Mouse (Mus musculus) left cerebral cortex, postnatal 10 days (tissue): ENCODE data around the gene Kiss1r. TPM values are rescaled to one million over a fixed set of nuclear protein-coding genes. Genes with fewer than 3 reads are reported as not detected.
A peak's percentile ranks its signal among the peaks of the same experiment; 100 is the strongest.

Experiments
- DNase-seq, 2 experiments: peaks; one replicate each; pipeline ENCODE4 v3.0.0; 2021 to 2022; ENCODE audit warnings: low spot score in 2 of 2, mixed read lengths in 1 of 2; ENCODE audit errors: extremely low spot score in 1 of 2
- intact Hi-C: fragments of 180-260 bp; cut with DNase I; formaldehyde crosslinking; loops from one replicate; pipeline ENCODE4 v1.15.1; 2025
- total RNA-seq, 2 experiments: library from RNA; stranded (reverse); gene quantifications; 2 replicates each; pipeline ENCODE4 v1.2.3; 2021

Kiss1r gene
- total RNA-seq, 2 experiments from 2014 or later: 6.8 to 8.4 TPM

DNA sequence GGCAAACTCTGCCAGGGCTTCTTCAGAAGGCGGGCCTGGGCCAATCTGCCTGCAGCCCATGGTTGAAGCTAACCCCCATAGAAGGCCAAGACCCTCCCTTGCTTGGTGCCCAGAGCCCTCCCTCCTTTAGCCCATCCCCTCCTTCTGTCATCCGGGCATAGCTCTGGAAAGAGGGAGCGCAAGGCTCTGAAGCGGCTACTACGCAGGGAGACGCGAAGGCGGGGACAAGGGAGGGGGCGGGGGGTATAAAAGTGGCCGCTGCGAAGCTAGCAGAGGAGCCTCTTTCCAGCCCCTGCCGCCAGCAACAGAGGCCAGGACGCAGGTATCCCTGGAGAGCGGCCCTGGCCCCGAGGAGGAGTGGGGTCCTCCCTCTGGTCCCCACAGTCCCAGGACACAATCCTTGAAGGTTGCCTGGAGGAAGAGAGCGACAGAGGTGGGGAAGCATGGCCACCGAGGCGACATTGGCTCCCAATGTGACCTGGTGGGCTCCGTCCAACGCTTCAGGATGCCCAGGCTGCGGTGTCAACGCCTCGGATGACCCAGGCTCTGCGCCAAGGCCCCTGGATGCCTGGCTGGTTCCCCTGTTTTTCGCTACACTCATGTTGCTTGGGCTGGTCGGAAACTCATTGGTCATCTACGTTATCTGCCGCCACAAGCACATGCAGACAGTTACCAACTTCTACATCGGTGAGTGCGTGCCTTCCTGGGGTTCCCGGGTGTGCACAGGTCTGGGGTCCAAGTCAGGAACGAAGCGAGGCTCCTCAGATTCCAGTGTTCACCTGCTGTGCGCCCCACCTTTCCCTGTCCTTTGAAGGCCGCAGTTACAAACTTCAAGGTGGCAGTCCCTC lies 1.7 kb downstream of the Kiss1r start:
- no peak for DNase-seq
- intact Hi-C loops: no loop called here

DNA sequence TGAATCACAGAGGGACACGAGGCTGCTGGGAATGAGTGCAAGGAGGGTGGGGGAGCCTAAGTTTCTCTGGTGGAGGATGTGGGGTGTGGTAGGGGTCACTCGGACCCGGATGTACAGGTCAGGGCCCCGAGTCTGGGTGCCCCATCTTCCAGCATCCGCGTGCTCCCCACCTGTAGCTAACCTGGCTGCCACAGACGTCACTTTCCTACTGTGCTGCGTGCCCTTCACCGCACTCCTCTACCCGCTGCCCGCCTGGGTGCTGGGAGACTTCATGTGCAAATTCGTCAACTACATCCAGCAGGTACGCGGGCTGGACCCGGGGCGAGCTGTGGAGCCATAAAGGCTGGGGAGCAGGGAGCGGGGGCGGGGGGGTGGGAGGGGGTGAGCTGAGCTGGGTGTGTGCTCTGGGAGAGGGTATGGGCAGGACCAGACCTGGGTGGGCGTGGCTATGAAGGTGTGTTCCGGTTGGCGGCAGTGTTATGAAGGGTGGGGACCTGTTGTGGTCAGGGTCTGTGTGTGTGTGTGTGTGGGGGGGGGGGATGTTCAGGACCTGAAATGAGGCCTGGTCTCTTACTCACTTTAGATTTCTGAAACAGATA lies 2.6 kb downstream of the Kiss1r start:
- DNase-seq: no peak
- intact Hi-C loops: no loop called here

GRCm38 (mm10) chr10:79920056-79920890 lies 3.5 kb downstream of the Kiss1r start:
- intact Hi-C loops: loop anchor here (5.0 kb wide), 1 partner anchor 33 kb away; the partner anchor contains the start of gene Elane
- no peak for DNase-seq

DNA sequence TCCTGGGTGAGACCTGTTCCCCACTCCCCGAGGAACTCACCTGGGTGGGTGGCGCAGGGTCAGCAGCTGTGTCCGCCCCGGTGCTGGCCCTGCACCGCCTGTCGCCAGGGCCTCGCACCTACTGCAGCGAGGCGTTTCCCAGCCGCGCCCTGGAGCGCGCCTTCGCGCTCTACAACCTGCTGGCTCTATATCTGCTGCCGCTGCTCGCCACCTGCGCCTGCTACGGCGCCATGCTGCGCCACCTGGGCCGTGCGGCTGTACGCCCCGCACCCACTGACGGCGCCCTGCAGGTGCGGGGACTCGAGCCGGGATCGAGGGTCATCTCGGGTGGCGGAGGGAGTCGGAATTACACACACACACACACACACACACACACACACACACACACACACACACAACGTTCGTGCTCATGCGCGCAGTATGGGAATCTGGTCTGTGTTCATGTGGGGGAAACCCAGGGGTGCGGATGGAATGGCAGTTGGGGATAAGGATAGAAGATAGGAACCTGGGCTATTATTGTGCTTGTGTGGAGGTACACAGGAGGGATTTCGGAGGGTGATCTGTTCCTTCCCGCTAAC lies 4.3 kb downstream of the Kiss1r start, which contains the start of gene R3hdm4:
R3hdm4 (minus strand) TSS at position 251 of the 578 bp plus-strand sequence.
- no peak for DNase-seq
- intact Hi-C loops: loop anchor here (5.0 kb wide), 1 partner anchor 34 kb away; the partner anchor contains the start of gene Elane

- DNase-seq: no peak
- intact Hi-C loops: loop anchor here (5.0 kb wide), 1 partner anchor 34 kb away; the partner anchor contains the start of gene Elane
Observed at GRCm38 (mm10) chr10:79921572-79921971, 4.8 kb downstream of the Kiss1r start.

DNA sequence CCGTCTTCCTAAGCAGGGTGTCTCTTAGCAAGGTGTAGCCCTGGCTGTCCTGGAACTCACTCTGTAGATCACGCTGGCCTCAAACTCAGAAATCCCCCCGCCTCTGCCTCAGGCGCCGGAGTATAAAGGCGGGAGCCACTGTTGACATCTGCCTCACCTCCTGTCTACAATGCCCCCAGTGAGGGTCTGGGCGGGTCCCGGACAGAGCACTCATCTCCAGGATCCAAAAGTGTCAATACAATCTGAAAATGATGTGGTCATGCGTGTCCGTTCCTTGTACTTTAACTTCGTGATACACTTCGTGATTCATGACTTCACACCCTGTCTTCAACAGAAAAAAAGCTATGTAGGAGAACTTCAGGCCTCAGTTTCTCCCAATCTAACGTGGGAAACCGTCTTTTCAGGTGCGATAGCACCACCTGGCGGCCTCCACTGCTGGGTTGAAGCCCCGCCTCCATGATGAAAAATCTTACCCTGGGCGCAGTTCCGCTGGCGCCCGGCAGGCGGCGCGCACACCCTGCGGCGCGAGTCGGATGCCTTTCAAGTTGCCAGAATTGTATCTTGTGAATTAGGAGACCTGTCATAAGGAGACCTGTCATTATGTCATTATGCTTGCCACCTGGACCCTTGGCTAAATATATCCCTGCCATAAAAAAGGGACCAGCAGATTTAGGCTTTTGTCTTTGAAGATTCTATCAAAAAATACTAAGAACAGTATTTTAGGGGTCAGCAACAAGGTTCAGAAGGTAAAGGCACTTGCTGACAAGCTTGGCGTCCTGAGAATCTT lies 8.4 kb downstream of the Kiss1r start:
- peak; percentile 88 to 90 for DNase-seq
- intact Hi-C loops: loop anchor here (1.0 to 5.0 kb wide), 3 partner anchors 33 to 90 kb away; partner anchors contain the start of gene Elane

GRCm38 (mm10) chr10:79925785-79926490 lies 9.2 kb downstream of the Kiss1r start:
- intact Hi-C loops: loop anchor here (1.0 to 2.0 kb wide), 2 partner anchors 32 to 91 kb away; no protein-coding TSS in a partner anchor
- no peak for DNase-seq

DNA sequence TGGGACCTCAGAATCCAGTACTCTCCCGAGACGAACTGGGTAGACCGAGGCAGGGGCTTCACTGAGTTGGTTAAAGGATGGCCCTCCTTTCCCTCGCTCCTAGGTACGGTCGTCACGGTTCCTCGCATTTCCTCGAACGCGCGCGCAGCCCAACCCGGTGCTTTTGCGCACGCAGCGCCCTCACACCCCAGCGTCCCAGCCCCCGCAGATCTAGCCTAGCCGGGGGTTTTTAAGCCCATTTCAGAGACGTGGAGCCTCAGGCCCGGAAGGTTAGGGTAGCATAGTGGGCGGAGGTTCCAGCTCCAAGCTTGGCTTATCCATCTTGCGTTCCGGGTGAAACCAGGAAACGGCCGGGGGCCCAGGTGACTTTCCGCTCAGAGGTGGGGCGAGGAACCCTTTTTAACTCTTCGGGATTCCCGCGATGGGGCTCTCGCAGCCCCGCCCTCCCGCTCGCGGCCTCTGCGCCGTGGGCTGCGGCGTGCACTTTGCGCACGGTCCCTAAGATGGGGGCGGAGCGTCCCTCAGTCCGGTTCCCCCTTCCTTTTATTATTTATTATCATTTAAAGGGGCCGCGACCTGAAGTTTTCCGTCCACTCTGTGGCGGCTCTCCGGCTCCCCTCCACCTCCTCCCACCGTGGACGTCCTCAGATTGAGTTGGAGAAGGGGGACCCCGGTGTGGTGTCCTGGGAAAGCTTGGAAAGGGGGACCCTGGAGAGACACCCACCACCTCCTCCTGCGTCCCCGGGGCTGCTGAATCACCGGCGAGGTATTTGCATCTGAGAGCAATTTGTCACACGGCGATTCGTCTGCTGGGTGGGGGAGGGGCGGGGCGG lies 9.9 kb downstream of the Kiss1r start, which contains the start of gene Arid3a:
Arid3a (plus strand) TSS at position 553 of the 833 bp plus-strand sequence.
- DNase-seq: peak; percentile 77 to 93
- intact Hi-C loops: no loop called here

- peak in 1 of 2 experiments; percentile 80 for DNase-seq
- intact Hi-C loops: no loop called here
Observed at GRCm38 (mm10) chr10:79927324-79928029, 10.7 kb downstream of the Kiss1r start.

DNA sequence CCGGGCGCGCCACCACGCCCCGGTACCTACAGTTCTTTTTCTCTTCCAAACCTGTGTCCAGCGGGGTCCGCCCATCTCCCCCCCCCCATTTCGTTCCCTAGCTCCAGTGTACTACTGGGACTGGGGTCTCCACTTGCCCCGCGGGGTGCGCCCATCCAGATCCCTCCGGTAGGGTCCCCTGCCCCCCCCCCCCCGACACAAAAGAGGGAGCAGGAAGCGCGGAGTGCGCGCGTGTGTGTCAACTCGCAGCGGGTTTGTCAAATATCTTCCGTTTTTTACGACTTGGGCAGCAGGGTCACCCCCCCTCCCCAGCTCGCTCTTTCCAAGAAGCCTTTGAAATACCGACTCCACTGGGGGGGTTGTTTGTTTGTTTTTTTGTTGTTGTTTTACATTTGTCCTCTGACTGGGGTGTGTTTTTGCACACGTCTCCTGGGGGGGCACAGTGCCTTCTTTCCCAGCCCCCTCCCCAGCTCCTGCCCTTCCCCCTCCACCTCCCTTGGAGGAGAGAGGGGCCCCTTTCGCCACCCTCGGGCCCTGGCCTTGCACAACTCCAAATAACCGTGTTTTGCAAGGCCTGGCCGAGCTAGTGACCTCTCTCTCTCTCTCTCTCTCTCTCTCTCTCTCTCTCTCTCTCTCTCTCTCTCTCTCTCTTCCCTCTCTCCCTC lies 11.4 kb downstream of the Kiss1r start:
- intact Hi-C loops: no loop called here
- peak in 1 of 2 experiments; percentile 61 for DNase-seq

DNA sequence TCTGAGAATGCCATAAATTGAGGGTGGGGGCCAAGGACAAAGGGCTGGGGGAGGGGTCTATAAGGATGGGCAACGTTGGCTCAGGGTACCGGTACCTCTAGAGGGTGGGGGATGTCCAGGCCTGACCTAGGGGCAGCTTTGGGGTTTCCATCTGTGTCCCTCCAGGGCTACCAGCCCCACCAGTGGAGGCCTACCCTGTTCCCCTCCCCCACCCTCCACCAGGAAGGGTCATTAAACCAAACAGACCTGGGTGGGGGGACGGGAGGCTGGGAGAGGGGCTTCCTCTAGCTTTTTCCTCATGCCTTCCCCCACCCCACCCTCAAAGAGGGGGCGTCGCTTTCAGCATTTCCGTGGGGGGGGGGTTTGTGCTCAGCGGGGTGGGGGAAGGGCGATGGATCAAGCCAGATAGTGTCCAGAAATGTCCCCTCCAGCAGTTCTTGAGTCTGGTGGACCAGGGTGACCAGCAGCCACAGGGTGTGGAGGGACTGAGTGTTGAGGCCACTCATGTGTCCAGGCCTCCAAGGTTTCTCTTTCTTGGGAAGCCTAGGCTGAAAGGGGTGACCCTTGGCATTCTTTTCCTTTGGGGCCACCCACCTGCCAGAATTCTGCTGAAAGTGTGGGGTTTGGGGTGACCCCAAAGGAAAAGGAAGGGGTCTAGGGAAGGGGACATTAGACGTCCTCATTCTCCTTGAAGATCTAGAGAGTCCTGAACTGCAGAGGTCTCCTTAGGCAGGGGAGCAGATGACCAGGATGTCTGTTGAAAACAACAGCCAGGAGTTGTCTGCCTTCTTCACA lies 12.3 kb downstream of the Kiss1r start:
- DNase-seq: peak in 1 of 2 experiments; percentile 50
- intact Hi-C loops: no loop called here

GRCm38 (mm10) chr10:79929967-79930825 lies 13.4 kb downstream of the Kiss1r start:
- intact Hi-C loops: no loop called here
- DNase-seq: no peak

- no peak for DNase-seq
- intact Hi-C loops: no loop called here
Observed at GRCm38 (mm10) chr10:79930826-79931186, 14.0 kb downstream of the Kiss1r start.

DNA sequence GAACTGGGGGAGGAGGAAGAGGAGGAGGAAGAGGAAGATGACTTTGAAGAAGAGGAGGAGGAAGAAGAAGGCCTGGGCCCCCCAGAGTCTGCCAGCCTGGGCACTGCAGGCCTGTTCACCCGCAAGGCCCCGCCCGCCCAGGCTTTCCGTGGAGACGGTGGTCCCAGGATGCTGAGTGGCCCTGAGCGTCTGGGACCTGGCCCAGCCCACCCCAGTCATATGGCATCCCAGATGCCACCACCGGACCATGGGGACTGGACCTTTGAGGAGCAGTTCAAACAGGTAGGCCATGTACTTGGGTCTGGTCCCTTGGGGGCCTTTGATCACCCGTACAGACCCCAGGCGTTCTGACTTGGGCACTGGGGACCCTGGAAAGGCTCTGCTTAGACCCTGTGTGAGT lies 15.0 kb downstream of the Kiss1r start:
- DNase-seq: no peak
- intact Hi-C loops: no loop called here
